Mouse (Mus musculus) thymus, adult 2 months (tissue): ENCODE results near the gene Tmem184b.

Experiments
- CTCF ChIP-seq: fragments of 200-500 bp; IDR thresholded peaks from 2 replicates; pipeline ENCODE4 v1.5.1; 2012; ENCODE audit warnings: mild to moderate bottlenecking, control low read depth, low read length, moderate library complexity, borderline replicate concordance; ENCODE audit not compliant: control insufficient read depth, poor library complexity, insufficient read depth; ENCODE audit errors: extremely low read depth
- POLR2A ChIP-seq: fragments of 200-500 bp; IDR thresholded peaks from 2 replicates; pipeline ENCODE4 v1.6.1; 2012; ENCODE audit warnings: mild to moderate bottlenecking, low read length, control low read depth, moderate library complexity; ENCODE audit not compliant: control insufficient read depth, poor library complexity, insufficient read depth; ENCODE audit errors: extremely low read depth

DNA sequence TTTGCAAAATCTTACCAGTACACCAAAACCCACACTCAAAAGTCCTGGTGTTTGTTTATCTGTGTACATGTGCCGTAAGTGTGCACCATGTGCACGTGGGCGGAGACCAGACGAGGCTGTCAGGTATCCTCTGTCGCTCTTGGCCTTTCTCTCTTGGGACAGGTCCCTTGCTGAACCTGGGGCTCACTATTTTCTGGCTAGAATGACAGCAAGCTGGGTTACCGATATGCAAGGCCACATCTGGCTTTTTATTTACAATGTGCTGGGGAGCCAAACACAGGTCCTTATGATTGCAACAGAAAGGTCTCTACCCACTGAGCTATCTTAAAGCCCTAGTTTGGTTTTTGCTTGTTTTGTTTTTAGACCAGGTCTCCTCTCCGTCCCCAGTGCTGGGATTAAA lies 15.8 kb downstream of the Tmem184b start:
- TF ChIP-seq CTCF (no peak), POLR2A (no peak)
